Mouse (Mus musculus) CD4-positive, CD25-positive, alpha-beta regulatory T cell (primary cell): ENCODE data around the gene AI413582. TPM values are rescaled to one million over a fixed set of nuclear protein-coding genes. Genes with fewer than 3 reads are reported as not detected.

Experiments
- polyA plus RNA-seq: library from polyadenylated mRNA; unstranded; fragments of 100-300 nt; shearing (Covaris generic); gene quantifications from one replicate; pipeline ENCODE4 v1.2.1, GENCODE M21; 2017

Gene AI413582
- polyA plus RNA-seq = 128 TPM

DNA sequence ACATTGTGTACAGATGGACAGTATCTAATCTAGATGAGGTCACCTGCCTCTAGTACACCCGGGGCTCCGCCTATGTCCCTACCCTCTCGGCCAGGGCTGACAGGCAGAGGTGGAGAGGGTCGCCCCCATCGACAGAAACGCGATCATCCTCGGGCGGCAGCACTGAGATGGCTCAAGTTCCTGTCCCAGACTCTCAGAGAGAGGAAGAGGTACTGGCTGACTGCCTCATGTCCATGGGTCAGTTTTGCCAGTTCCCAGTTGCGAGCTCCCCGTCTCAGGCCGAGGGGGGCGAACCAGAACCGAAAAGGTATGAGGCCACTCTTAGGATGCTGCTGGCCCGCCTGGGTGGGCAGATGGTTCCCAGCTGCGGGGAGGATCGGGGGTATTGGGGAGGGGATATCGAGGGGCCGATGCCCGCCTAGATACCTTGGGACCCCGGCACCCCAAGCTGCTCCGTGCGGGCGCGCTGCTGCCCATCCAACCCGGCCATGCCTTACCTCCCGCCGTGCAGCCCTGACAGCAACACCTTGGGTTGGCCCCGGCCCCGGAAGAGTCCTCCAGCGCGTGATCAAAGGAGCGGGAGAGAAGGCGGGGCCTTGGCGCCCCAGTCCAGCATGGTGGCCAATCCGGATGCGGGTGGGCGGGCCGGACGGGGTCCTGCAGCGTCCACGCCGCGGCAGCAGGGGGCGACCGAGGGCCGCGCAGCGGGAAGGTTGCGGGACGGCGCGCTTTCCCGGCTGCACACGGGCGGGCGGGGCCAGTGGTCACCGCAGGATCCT is at the start of gene AI413582:
AI413582 (minus strand) TSS at position 594 of the 779 bp plus-strand sequence.

DNA sequence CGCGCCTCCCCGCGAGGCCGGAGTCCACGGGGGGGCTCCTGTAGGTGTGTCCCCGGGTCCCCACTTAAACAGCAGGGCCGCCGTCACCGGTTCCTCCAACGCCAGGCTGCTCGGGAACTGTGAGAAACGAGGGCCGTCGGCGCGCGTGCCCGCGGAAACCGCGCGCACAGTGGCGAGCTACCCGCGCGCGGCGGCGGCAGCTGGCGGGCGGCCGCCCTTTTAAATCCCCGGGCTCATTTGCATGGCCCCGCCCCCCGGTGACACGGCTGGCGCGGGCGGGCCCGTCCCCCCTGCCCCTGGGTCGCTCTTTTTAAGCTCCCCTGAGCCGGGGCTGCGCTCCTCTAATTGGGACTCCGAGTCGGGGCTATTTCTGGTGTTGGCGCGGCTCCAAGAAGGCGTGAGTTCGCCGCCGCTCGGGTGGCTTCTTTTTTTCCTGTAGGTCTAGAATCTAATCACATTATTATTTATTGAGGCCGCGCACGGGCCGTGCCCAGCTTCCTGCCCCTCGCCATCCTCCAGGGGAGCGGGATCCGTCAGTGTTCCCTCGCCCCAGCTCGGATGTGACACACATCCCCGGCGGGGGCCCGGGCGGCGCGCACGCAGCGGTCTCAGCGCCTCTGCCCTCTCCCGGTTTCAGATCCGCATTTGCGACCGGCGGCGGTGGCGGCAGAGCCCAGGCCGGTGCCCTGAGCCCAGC is 9.1 kb downstream of the AI413582 start, which contains the start of gene Hmga1:
Hmga1 (plus strand) TSS at position 183 of the 697 bp plus-strand sequence.

DNA sequence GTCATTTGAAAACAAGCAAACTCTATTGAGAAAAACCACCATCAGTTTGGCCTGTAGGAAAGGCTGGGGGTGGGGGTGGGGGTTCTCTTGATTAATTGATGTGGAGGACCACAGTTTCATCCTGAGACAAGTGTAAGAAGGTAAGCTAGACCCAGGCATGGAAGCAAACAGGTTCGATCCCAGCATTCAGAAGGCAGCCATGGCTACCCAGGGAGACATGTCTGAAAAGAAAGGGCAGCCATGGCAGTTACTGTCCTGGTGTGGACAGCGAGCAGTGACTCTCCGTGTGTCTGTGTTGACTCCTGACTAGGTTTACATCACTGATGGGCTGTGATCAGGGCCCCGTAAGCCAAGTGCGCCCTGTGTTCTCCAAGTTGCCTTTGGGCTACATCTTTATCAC is 44.3 kb downstream of the AI413582 start, which contains the start of gene Grm4:
Grm4 (minus strand) TSS at position 101 of the 400 bp plus-strand sequence.

Other genes with a start within 250 kb of the AI413582 start
- gene Grm4, start 44.4 kb downstream of the AI413582 start, polyA plus RNA-seq = 0.11 TPM
- 91.2 TPM for gene Hmga1, start 9.3 kb downstream of the AI413582 start, polyA plus RNA-seq
- 93.1 TPM for gene Nudt3, start 57.7 kb upstream of the AI413582 start, polyA plus RNA-seq
- not detected for gene RPS10-NUDT3, start 69.5 kb upstream of the AI413582 start, polyA plus RNA-seq
- 1,002 TPM for gene Rps10, start 70.9 kb upstream of the AI413582 start, polyA plus RNA-seq
- gene Pacsin1, start 89.8 kb upstream of the AI413582 start, polyA plus RNA-seq = 82.9 TPM
- gene Spdef, start 163.2 kb upstream of the AI413582 start, polyA plus RNA-seq = not detected